In the genomic region with DNA sequence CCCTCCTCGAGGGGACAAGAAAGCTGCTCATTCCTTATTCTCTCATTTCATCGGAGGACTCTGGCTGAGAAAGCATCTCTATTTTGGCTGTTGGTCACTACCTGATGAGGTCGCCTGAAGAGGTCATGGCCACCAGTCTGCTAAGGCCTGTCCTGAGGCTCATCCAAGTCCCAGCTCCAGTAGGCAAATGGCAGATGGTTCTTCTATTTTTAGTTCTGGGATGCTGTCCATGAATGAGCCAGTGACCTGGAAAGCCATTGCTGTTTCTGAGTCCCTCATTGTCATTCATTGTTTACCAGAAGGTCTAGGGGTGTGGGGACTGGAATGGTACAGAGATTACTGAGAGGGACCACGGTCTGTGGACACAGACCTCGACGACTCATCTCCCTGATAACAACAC, we compare ENCODE assay signal across 24 mouse cellular contexts.
A peak's percentile ranks its signal among the peaks of the same experiment; 100 is the strongest.
DNase-seq lines count a peak whose midpoint lies in the region; ATAC-seq and TF ChIP-seq lines count a peak whose summit lies in the region.
"Had no signal": no experiment of that assay in that cellular context is flagged by ENCODE, and none has a peak within 500 bp of the region (broad histone marks: within the 10 kb centered on the region; RNA-seq: fewer than 3 reads in every experiment).

No protein-coding gene starts in this region.

- H3K27ac ChIP-seq in heart, embryonic 10.5 days: no peak overlapping the region
- H3K27ac ChIP-seq in cerebellum, adult 2 months (ENCODE audit: insufficient read depth, low read length): peak overlapping the region; percentile 71
- H3K27ac ChIP-seq: forebrain, embryonic 13.5 days; hindbrain, embryonic 10.5 days; intestine, embryonic 15.5 days; kidney, embryonic 15.5 days; limb, embryonic 13.5 days; liver, embryonic 12.5 days; midbrain, embryonic 10.5 days; neural tube, embryonic 13.5 days had no signal

- no peaks in the 10 kb centered on the region for H3K36me3 ChIP-seq in heart, embryonic 10.5 days
- H3K36me3 ChIP-seq: hindbrain, embryonic 10.5 days; intestine, embryonic 15.5 days; kidney, embryonic 15.5 days; limb, embryonic 13.5 days; liver, embryonic 12.5 days; midbrain, embryonic 10.5 days; neural tube, embryonic 13.5 days had no signal

- TF ChIP-seq CTCF in cerebellum, adult 2 months (IDR thresholded peaks at IDR 0.05; ENCODE audit: borderline replicate concordance, insufficient read depth, low read depth, low read length): no peak

- H3K27me3 ChIP-seq in heart, embryonic 10.5 days (ENCODE audit: insufficient read depth, poor library complexity, severe bottlenecking): no peaks in the 10 kb centered on the region
- no peaks in the 10 kb centered on the region for H3K27me3 ChIP-seq in cerebellum, adult 2 months (ENCODE audit: control insufficient read depth, insufficient read depth, low read length)
- H3K27me3 ChIP-seq: forebrain, embryonic 13.5 days; intestine, embryonic 15.5 days; kidney, embryonic 15.5 days; limb, embryonic 13.5 days; liver, embryonic 12.5 days; neural tube, embryonic 13.5 days had no signal

- TF ChIP-seq POLR2A in cerebellum, adult 2 months (IDR thresholded peaks at IDR 0.05; ENCODE audit: borderline replicate concordance, insufficient read depth, low read length): no peak

- H3K4me1 ChIP-seq in heart, embryonic 10.5 days: no peaks in the 10 kb centered on the region
- peaks cover 6% of the 10 kb centered on the region; the same call in 1 of the 2 replicates for H3K4me1 ChIP-seq in cerebellum, adult 2 months (ENCODE audit: control insufficient read depth, insufficient read depth, low read length)
- H3K4me1 ChIP-seq: forebrain, embryonic 13.5 days; hindbrain, embryonic 10.5 days; intestine, embryonic 15.5 days; limb, embryonic 13.5 days; liver, embryonic 12.5 days; neural tube, embryonic 13.5 days had no signal

- intact Hi-C loops in heart, postnatal 10 days (cut with DNase I): no loop called here

- no peak overlapping the region for H3K4me3 ChIP-seq in heart, embryonic 10.5 days
- H3K4me3 ChIP-seq in cerebellum, adult 2 months (replicated peaks; ENCODE audit: insufficient read depth, low read depth, low read length): no peak overlapping the region
- H3K4me3 ChIP-seq: forebrain, embryonic 13.5 days; hindbrain, embryonic 10.5 days; intestine, embryonic 15.5 days; kidney, embryonic 15.5 days; limb, embryonic 13.5 days; liver, embryonic 12.5 days; midbrain, embryonic 10.5 days; myocyte; neural tube, embryonic 13.5 days had no signal

- no peak for ATAC-seq in erythroid progenitor cell, adult 5-6 weeks (replicated peaks; ENCODE audit: low FRiP score, poor library complexity, severe bottlenecking)
- ATAC-seq: forebrain, embryonic 13.5 days; hindbrain, embryonic 16.5 days; intestine, embryonic 15.5 days; liver, embryonic 12.5 days; midbrain, embryonic 16.5 days had no signal

- WGBS in heart, embryonic 10.5 days: 71% methylated on average over 6 of the region's 6 CpGs
- WGBS in cerebellum, adult 2 months: 8% methylated on average over 6 of the region's 6 CpGs

- DNase-seq in heart, postnatal 10 days: peak; percentile 2 to 7
- DNase-seq in heart, embryonic 10.5 days (ENCODE audit: low spot score): no peak
- peak; percentile 74 to 95 for DNase-seq in cerebellum, adult 2 months
- DNase-seq in cerebellum, postnatal 25 days: peak; percentile 73 to 78
- DNase-seq in MN1 (ENCODE audit: low spot score): no peak
- DNase-seq in frontal cortex, postnatal 14 days (ENCODE audit: low spot score in 2 of 2): no peak
- DNase-seq: adrenal gland, postnatal 25 days; gastrocnemius, postnatal 10 days; kidney, postnatal 36 days; lung, adult 18-20 months; lung, postnatal 10 days; right cerebral cortex, postnatal 14 days had no signal

- no peaks in the 10 kb centered on the region for H3K9me3 ChIP-seq in heart, embryonic 10.5 days
- H3K9me3 ChIP-seq: forebrain, embryonic 13.5 days; hindbrain, embryonic 10.5 days; intestine, embryonic 15.5 days; kidney, embryonic 15.5 days; limb, embryonic 13.5 days; liver, embryonic 12.5 days; midbrain, embryonic 10.5 days; neural tube, embryonic 13.5 days had no signal

Comparison
In these comparisons a context has a peak if more than half of its experiments do, and no peak if none do; other contexts are left out.
1. DNase-seq: peak in heart, postnatal 10 days (2 of 2), cerebellum, adult 2 months (2 of 2) and cerebellum, postnatal 25 days (2 of 2); none in heart, embryonic 10.5 days (single experiment), MN1 (single experiment) and frontal cortex, postnatal 14 days (0 of 2).